In the genomic region with DNA sequence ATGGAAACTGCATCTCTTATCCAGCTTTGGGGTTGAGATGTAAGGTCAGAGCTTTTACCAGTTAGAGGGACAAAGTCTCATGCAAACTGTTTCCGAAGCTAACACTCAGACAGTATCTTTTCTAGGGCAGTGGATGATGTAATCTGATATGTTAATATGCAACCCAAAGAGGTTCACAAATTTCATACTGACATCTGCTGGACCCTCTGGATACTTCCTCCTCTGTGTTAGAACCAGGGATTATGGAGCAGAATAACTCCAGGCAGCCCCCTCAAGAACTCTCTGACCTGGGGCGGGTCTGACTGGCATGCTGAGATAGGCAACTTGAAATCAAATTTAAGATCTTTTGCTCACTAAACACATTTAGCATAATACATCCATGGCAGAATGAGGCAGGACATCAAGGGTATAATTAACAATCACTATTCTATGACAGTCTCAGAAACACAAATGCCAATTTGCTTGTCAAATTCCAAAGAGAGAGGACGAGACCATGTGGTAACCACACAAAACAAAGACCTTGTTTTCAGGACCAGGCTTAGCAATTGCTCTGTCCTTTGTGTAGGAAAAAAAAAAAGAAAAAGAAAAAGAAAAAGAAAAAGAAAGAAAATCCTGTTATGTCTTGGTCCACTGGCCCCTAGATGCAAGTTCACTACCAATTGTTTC, we compare ENCODE assay signal across 21 mouse cellular contexts.
DNase-seq lines count a peak whose midpoint lies in the region; ATAC-seq lines count a peak whose summit lies in the region.
"Had no signal": no experiment of that assay in that cellular context is flagged by ENCODE, and none has a peak within 500 bp of the region (broad histone marks: within the 10 kb centered on the region; RNA-seq: fewer than 3 reads in every experiment).

No protein-coding gene starts in this region.

- H3K4me3 ChIP-seq in forebrain, embryonic 13.5 days: no peak overlapping the region
- H3K4me3 ChIP-seq in forebrain, embryonic 10.5 days: no peak overlapping the region
- no peak overlapping the region for H3K4me3 ChIP-seq in intestine, embryonic 15.5 days (replicated peaks)
- H3K4me3 ChIP-seq: embryonic facial prominence, embryonic 15.5 days; heart, embryonic 13.5 days; midbrain, embryonic 13.5 days; neural tube, embryonic 15.5 days had no signal

- H3K9me3 ChIP-seq in forebrain, embryonic 13.5 days (replicated peaks): no peaks in the 10 kb centered on the region
- no peaks in the 10 kb centered on the region for H3K9me3 ChIP-seq in forebrain, embryonic 10.5 days
- H3K9me3 ChIP-seq in intestine, embryonic 15.5 days: no peaks in the 10 kb centered on the region
- H3K9me3 ChIP-seq: embryonic facial prominence, embryonic 15.5 days; heart, embryonic 13.5 days; midbrain, embryonic 13.5 days; neural tube, embryonic 15.5 days had no signal

- 0 out of 2 replicates have a peak, but pooled peaks cover 9% of the 10 kb centered on the region for H3K4me1 ChIP-seq in forebrain, embryonic 13.5 days
- H3K4me1 ChIP-seq in forebrain, embryonic 10.5 days: peaks cover 10% of the 10 kb centered on the region
- H3K4me1 ChIP-seq in intestine, embryonic 15.5 days (replicated peaks): no peaks in the 10 kb centered on the region
- H3K4me1 ChIP-seq: embryonic facial prominence, embryonic 15.5 days; heart, embryonic 13.5 days; midbrain, embryonic 13.5 days; neural tube, embryonic 15.5 days had no signal

- H3K27ac ChIP-seq in forebrain, embryonic 13.5 days: no peak overlapping the region
- no peak overlapping the region for H3K27ac ChIP-seq in forebrain, embryonic 10.5 days
- H3K27ac ChIP-seq in intestine, embryonic 15.5 days: no peak overlapping the region
- H3K27ac ChIP-seq: embryonic facial prominence, embryonic 15.5 days; heart, embryonic 13.5 days; midbrain, embryonic 13.5 days; neural tube, embryonic 15.5 days had no signal

- intact Hi-C loops in gastrocnemius, postnatal 14 days (cut with DNase I; ENCODE audit: low total_unique reads): no loop called here

- 0 out of 2 replicates have a peak, but pooled peaks cover 2% of the 10 kb centered on the region for H3K27me3 ChIP-seq in forebrain, embryonic 13.5 days
- H3K27me3 ChIP-seq in forebrain, embryonic 10.5 days (ENCODE audit: poor library complexity, severe bottlenecking): no peaks in the 10 kb centered on the region
- H3K27me3 ChIP-seq in intestine, embryonic 15.5 days (replicated peaks): no peaks in the 10 kb centered on the region
- H3K27me3 ChIP-seq: embryonic facial prominence, embryonic 15.5 days; heart, embryonic 13.5 days; midbrain, embryonic 13.5 days; neural tube, embryonic 15.5 days had no signal

- no peak for DNase-seq in forebrain, embryonic 10.5 days (ENCODE audit: extremely low spot score, low spot score)
- DNase-seq in 3T3-L1 (ENCODE audit: low read depth, low spot score): peak; percentile 55
- peak; percentile 19 for DNase-seq in brain, adult 2 months (ENCODE audit: low read depth, low spot score)
- DNase-seq in frontal cortex, postnatal 10 days (ENCODE audit: low spot score in 2 of 2): no peak
- DNase-seq in gastrocnemius, postnatal 14 days: no peak
- DNase-seq in kidney, adult 9 months: no peak
- DNase-seq: adrenal gland, postnatal 10 days; cerebellum, adult 11 months; cerebellum, postnatal 14 days; heart, adult 18-20 months; heart, postnatal 36 days; kidney, postnatal 4 days; lung, postnatal 10 days; thymus, adult 18-20 months had no signal

- WGBS in forebrain, embryonic 13.5 days: 39% methylated on average over 3 of the region's 3 CpGs
- WGBS in forebrain, embryonic 10.5 days: 63% methylated on average over 3 of the region's 3 CpGs
- WGBS in intestine, embryonic 15.5 days: 65% methylated on average over 3 of the region's 3 CpGs

- 0 out of 2 replicates have a peak, but pooled peaks have one; percentile 43 for ATAC-seq in forebrain, embryonic 13.5 days
- 0 out of 2 replicates have a peak, but pooled peaks have one; percentile 17 for ATAC-seq in intestine, embryonic 15.5 days
- ATAC-seq: midbrain, embryonic 13.5 days; Patski had no signal

- no peaks in the 10 kb centered on the region for H3K36me3 ChIP-seq in forebrain, embryonic 13.5 days (ENCODE audit: poor library complexity, severe bottlenecking)
- H3K36me3 ChIP-seq in forebrain, embryonic 10.5 days (replicated peaks): no peaks in the 10 kb centered on the region
- no peaks in the 10 kb centered on the region for H3K36me3 ChIP-seq in intestine, embryonic 15.5 days
- H3K36me3 ChIP-seq: embryonic facial prominence, embryonic 15.5 days; heart, embryonic 13.5 days; midbrain, embryonic 13.5 days; neural tube, embryonic 15.5 days had no signal

- no peak overlapping the region for H3K9ac ChIP-seq in forebrain, embryonic 13.5 days
- no peak overlapping the region for H3K9ac ChIP-seq in intestine, embryonic 15.5 days
- H3K9ac ChIP-seq: embryonic facial prominence, embryonic 15.5 days; heart, embryonic 13.5 days; midbrain, embryonic 13.5 days; neural tube, embryonic 15.5 days had no signal

- H3K4me2 ChIP-seq in forebrain, embryonic 13.5 days: no peak overlapping the region
- H3K4me2 ChIP-seq in intestine, embryonic 15.5 days (replicated peaks): no peak overlapping the region
- H3K4me2 ChIP-seq: embryonic facial prominence, embryonic 15.5 days; heart, embryonic 13.5 days; midbrain, embryonic 13.5 days; neural tube, embryonic 15.5 days had no signal

Comparison
In these comparisons a context has a peak if more than half of its experiments do, and no peak if none do; other contexts are left out.
1. DNase-seq: peak in 3T3-L1 (single experiment) and brain, adult 2 months (single experiment); none in forebrain, embryonic 10.5 days (single experiment), frontal cortex, postnatal 10 days (0 of 2), gastrocnemius, postnatal 14 days (single experiment) and kidney, adult 9 months (single experiment).